Mouse (Mus musculus) bone marrow, adult 2 months (tissue): ENCODE data around the gene Traf4.

Experiments
- CTCF ChIP-seq: fragments of 200-500 bp; IDR thresholded peaks from 2 replicates; pipeline ENCODE4 v1.5.1; 2011; ENCODE audit warnings: low read length, control low read depth; ENCODE audit not compliant: control insufficient read depth, insufficient read depth
- POLR2A ChIP-seq: fragments of 200-500 bp; IDR thresholded peaks from 2 replicates; pipeline ENCODE4 v1.6.1; 2011; ENCODE audit warnings: low read depth, mild to moderate bottlenecking, control low read depth, low read length, borderline replicate concordance; ENCODE audit not compliant: control insufficient read depth

- TF ChIP-seq CTCF, result peak; percentile 99
- TF ChIP-seq POLR2A, result no peak
Observed at GRCm38 (mm10) chr11:78159096-78159495, 6.3 kb downstream of the Traf4 start.
